Mouse (Mus musculus) E14TG2a.4 (cell line): ENCODE results near the gene Crebl2.

Experiments used
- CTCF ChIP-seq: conservative IDR thresholded peaks from 2 replicates; pipeline ENCODE4 v1.5.1; 2014; ENCODE audit warnings: low read length
- NANOG ChIP-seq: IDR thresholded peaks from 2 replicates; pipeline ENCODE4 v1.6.1; 2014; ENCODE audit warnings: borderline replicate concordance, low read length, mixed read lengths
- POU5F1 ChIP-seq: IDR thresholded peaks from 2 replicates; pipeline ENCODE4 v1.6.1; 2014; ENCODE audit warnings: low read length, borderline replicate concordance

GRCm38 (mm10) chr6:134786426-134786825 is 43.5 kb upstream of the Crebl2 start:
- TF ChIP-seq CTCF, result no peak
- no peak for TF ChIP-seq NANOG
- no peak for TF ChIP-seq POU5F1
